Mouse (Mus musculus) bone marrow, adult 2 months (tissue): ENCODE results near the gene Styx. TPM values are rescaled to one million over a fixed set of nuclear protein-coding genes. Genes with fewer than 3 reads are reported as not detected.
A peak's percentile ranks its signal among the peaks of the same experiment; 100 is the strongest.

Experiments
- H3K27ac ChIP-seq: fragments of 200-500 bp; 2 replicates; pipeline ENCODE4 v1.5.1; 2012; ENCODE audit warnings: low read depth, mild to moderate bottlenecking, control low read depth, inconsistent platforms, low read length; ENCODE audit not compliant: control insufficient read depth, poor library complexity, insufficient read depth
- H3K4me1 ChIP-seq: fragments of 200-500 bp; 2 replicates; pipeline ENCODE4 v1.6.1; 2011; ENCODE audit warnings: low read length; ENCODE audit not compliant: control insufficient read depth, insufficient read depth
- H3K4me3 ChIP-seq: fragments of 200-500 bp; replicated peaks from 2 replicates; pipeline ENCODE3; 2011; ENCODE audit warnings: mild to moderate bottlenecking, low read depth, low read length, control low read depth; ENCODE audit not compliant: control insufficient read depth
- CTCF ChIP-seq: fragments of 200-500 bp; IDR thresholded peaks from 2 replicates; pipeline ENCODE4 v1.5.1; 2011; ENCODE audit warnings: low read length, control low read depth; ENCODE audit not compliant: control insufficient read depth, insufficient read depth
- POLR2A ChIP-seq: fragments of 200-500 bp; IDR thresholded peaks from 2 replicates; pipeline ENCODE4 v1.6.1; 2011; ENCODE audit warnings: low read depth, mild to moderate bottlenecking, control low read depth, low read length, borderline replicate concordance; ENCODE audit not compliant: control insufficient read depth
- WGBS: fragments of 180-500 bp; shearing (Covaris S2); methylation state at CpG from one replicate; pipeline ENCODE4 v1.1.7; 2018; 5-methylcytosine and 5-hydroxymethylcytosine counted together
- polyA plus RNA-seq: library from polyadenylated mRNA; stranded (reverse); fragments of >200 nt; gene quantifications from 2 replicates; pipeline ENCODE4 v1.2.4, GENCODE M21; 2011; ENCODE audit warnings: low replicate concordance; ENCODE audit not compliant: missing spikeins, insufficient read depth, insufficient read length

The Styx gene
- polyA plus RNA-seq, 1 experiment = 3.5 TPM

DNA sequence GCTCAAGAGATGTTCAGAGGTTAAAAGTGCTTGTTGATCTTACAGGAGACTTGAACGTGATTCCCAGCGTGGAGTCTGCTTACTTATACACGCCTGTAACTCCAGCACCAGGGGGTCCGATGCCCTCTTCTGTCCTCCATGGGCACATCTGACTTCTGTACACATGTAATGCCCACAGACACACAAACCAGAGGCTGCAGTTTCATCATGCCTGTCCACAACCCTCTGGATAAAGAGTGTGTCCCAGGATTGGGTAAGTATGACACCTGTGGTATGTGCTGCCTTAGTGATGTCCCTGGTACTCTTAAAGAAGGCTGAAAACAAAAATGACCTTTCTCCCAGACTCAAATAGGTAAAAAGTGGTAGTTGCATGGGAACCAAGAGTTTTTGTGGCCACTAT, 68.4 kb downstream of the Styx start:
- 71% methylated on average over 4 of the region's 4 CpGs for WGBS
- no peak for TF ChIP-seq CTCF
- TF ChIP-seq POLR2A = no peak
- Histone ChIP-seq H3K4me1 (no peaks in the 10 kb centered on the region), H3K4me3 (no peak overlapping the region), H3K27ac (no peak overlapping the region)

DNA sequence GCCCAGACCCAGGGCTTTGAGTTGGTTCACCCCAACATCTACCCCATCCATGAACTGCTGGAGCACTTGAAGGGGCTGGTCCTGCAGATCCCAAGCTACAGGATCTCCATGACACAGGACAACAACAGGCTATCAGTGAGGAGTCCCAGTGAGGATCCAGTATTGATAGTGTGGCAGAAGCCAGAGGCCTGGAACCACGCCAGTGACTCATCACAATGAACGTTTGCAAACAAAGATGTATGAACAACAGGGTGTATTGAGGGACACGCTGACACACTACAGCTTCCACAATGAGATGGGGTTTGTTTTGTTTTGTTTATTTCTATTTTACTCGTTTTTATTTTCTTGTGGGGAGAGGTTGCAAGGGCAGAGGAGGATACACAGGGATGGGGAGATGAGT, 71.5 kb downstream of the Styx start:
- TF ChIP-seq CTCF (no peak), POLR2A (no peak)

DNA sequence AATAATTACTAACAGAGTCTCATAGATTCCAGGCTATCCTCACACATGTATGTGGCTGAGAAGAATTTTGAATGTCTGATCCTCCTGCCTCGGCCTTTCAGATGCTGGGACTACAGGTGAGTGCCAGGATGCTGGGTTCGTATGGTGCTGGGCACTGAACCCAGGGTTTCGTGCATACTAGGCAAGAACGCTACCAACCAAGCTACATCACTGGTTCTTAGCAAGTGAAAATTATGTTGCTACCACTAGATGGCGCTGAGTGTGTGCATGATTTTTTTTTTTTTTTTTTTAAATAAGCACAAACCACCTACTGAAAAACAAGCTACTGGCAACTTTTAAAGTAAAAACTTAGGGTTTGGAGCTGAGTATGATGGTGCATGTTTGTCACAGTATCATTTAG, 72.3 kb downstream of the Styx start:
- Histone ChIP-seq H3K4me3 (no peak overlapping the region), H3K4me1 (no peaks in the 10 kb centered on the region; the same call in 1 of the 2 replicates), H3K27ac (no peak overlapping the region)
- WGBS = 7% methylated on average over 5 of the region's 5 CpGs
- TF ChIP-seq POLR2A (no peak), CTCF (0 out of 2 replicates have a peak, but pooled peaks have one; percentile 14)

More for the DNA sequence above, 71.5 kb downstream of the Styx start:
- no peaks in the 10 kb centered on the region; the same call in 1 of the 2 replicates for H3K4me1 ChIP-seq
- H3K4me3 ChIP-seq = no peak overlapping the region
- WGBS = 50% methylated on average over 4 of the region's 4 CpGs
- H3K27ac ChIP-seq = no peak overlapping the region

DNA sequence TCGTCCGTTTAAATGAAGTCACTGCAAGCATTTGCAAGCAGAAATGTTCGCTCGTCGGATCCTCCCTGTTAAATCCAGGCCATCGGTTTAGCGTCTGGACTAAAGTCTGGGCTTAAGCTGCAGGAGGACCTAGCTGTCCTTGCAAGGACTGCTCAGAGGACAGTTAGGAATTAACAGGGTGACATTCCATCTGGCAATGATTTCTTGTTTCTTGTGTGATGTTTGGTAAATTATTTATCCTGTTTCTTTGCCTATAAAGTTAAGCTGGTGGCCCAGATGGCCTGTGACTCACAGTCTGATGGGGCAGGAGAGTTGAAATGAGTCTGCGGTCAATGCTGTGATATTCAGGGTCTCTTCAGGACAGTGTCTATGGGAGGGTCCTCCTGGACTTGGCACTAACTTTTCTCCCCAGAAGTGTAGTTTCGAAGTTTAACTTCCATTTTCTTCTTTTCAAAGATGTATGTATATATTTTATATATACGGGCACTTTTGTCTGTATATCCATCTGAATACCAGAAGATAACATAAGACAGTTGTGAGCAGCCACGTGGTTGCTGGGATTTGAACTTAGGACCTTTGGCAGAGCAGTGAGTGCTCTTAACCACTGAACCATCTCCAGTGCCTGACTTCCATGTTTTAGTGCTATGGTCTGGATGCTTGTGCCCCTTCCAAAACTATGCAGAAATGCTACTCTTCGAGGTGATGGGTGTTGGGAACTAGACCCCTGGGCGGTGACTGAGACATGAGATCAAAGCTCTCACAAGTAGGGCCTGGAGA, 79.4 kb downstream of the Styx start:
- no peak overlapping the region for H3K4me3 ChIP-seq
- TF ChIP-seq CTCF = no peak
- no peak for TF ChIP-seq POLR2A
- no peaks in the 10 kb centered on the region for H3K4me1 ChIP-seq
- WGBS = 86% methylated on average over 13 of the region's 13 CpGs
- H3K27ac ChIP-seq = no peak overlapping the region

DNA sequence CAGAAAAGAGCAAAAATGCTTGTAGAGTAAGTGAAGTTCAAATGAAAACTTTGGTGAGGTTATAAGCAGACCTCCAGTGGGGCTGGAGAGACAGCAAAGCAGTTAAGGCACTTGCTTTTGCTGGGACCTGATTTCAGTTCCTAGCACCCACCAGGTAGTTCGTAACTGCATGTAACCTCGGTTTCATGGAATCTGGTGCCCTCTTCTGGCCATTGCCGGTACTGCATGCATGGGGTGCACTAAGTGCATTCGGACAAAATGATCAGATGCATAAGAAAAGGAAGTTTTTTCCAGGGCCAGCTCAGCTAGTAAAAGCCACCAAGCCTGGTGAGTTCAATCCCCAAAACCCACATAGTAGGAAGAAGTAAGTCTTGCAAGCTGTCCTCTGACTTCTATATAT, 81.1 kb downstream of the Styx start:
- TF ChIP-seq CTCF (peak; percentile 61), POLR2A (no peak)
- 70% methylated on average over 4 of the region's 4 CpGs for WGBS
- no peak overlapping the region for H3K4me3 ChIP-seq

DNA sequence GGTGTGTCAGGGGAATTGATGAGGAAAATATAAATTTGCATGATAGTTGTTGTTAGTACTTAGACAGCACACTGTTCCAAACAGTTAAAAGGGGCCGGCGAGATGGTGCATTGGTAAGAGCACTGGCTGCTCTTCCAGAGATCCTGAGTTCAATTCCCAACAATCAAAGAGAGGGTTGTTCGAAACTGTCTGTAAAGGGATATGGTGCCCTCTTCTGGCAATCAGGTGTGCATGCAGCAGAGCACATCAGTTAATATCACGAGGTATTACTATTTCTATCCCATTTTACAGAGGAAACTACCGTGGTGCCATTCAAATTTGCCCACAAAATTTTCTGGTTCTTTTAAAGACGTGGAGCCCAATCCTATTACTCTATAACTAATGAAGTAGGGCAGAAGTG, 83.3 kb downstream of the Styx start:
- Histone ChIP-seq H3K4me3 (no peak overlapping the region), H3K4me1 (no peaks in the 10 kb centered on the region), H3K27ac (no peak overlapping the region)
- WGBS = 66% methylated on average over 6 of the region's 6 CpGs
- TF ChIP-seq POLR2A = no peak
- no peak for TF ChIP-seq CTCF

More for the DNA sequence above, 81.1 kb downstream of the Styx start:
- H3K4me1 ChIP-seq = no peaks in the 10 kb centered on the region
- no peak overlapping the region for H3K27ac ChIP-seq

DNA sequence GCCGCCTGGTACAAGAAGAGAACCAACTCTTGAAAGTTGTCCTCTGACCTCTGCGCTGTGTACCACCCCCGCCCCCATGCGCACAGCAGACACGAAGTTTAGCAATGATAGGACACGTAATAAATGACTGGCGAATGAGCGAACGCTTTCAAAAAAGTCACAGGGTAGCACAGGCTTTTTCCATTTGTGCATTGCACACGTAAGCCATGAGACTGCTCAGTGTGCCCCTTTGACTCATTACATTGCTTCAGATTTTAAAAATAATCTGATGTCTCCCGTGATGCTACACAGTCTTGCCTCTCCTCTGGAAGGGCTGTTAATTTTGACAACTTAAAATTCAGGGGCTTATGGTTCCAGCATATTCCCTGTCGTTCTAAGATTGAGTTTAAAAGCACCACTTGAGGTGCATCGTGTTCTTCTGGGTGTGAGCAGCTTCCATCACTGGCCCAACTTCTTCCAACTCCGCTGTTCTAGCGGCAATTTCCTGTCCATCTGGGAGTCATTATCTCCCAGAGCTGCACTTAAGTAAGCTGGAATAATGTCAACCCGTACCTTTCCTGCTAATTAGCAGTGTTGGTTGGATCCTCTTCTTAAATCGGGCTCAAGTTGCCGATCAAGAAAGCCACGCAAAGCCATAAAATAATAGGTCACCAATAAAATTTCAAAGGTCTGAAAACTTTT, 87.5 kb downstream of the Styx start:
- H3K4me3 ChIP-seq = no peak overlapping the region
- 69% methylated on average over 19 of the region's 19 CpGs for WGBS
- no peak for TF ChIP-seq POLR2A
- TF ChIP-seq CTCF = no peak
- no peak overlapping the region for H3K27ac ChIP-seq
- no peaks in the 10 kb centered on the region for H3K4me1 ChIP-seq

DNA sequence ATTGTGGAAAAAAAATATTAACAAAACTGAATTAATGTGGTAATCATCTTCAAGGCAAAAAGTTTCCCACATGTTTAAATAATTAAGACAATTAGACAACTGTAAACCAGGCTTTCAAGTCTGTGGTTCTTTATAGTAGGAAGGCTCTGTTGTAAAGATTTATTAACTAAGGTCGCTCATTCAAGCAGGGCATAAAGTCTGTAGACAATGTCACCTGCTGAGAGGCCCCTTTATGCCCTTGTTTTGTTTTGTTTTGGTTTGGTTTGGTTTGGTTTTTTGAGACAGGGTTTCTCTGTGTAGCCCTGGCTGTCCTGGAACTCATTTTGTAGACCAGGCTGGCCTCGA, 88.0 kb downstream of the Styx start:
- 76% methylated on average over 2 of the region's 2 CpGs for WGBS
- no peak overlapping the region for H3K27ac ChIP-seq
- H3K4me1 ChIP-seq = no peaks in the 10 kb centered on the region
- no peak overlapping the region for H3K4me3 ChIP-seq
- TF ChIP-seq CTCF = no peak
- no peak for TF ChIP-seq POLR2A
